Mouse (Mus musculus) left cerebral cortex, adult 2 months (tissue): ENCODE measurements around the gene Mylpf. TPM values are rescaled to one million over a fixed set of nuclear protein-coding genes. Genes with fewer than 3 reads are reported as not detected.

Source experiments
- DNase-seq, 2 experiments: peaks; one replicate each; pipeline ENCODE4 v3.0.0; 2021 to 2022; ENCODE audit warnings: low spot score in 2 of 2, mixed read lengths in 1 of 2; ENCODE audit errors: extremely low spot score in 1 of 2
- H3K27ac ChIP-seq: fragments of 200-600 bp; 2 replicates; pipeline ENCODE4 v1.8.1; 2022
- H3K4me3 ChIP-seq: fragments of 200-600 bp; 2 replicates; pipeline ENCODE4 v1.8.1; 2022
- CTCF ChIP-seq: fragments of 200-600 bp; IDR thresholded peaks from 2 replicates; pipeline ENCODE4 v1.8.1; 2022; ENCODE audit warnings: antibody characterized with exemption, mild to moderate bottlenecking, moderate library complexity
- intact Hi-C: fragments of 180-260 bp; cut with DNase I; formaldehyde crosslinking; loops from one replicate; pipeline ENCODE4 v1.15.1; 2025
- total RNA-seq, 2 experiments: library from RNA; stranded (reverse); gene quantifications; 2 replicates each; pipeline ENCODE4 v1.2.3; 2021

Gene Mylpf
- total RNA-seq, 2 experiments from 2014 or later = 2.7 to 3.3 TPM

GRCm38 (mm10) chr7:127253341-127253740, 44.7 kb downstream of the Mylpf start:
- peak overlapping the region; percentile 52 for H3K4me3 ChIP-seq
- peak overlapping the region; percentile 99 for H3K27ac ChIP-seq
- DNase-seq = no peak
- intact Hi-C loops = no loop called here
- TF ChIP-seq CTCF = no peak

GRCm38 (mm10) chr7:127253821-127254769, 45.4 kb downstream of the Mylpf start:
- intact Hi-C loops = loop anchor here (1.0 kb wide), 1 partner anchor 46 kb away; the partner anchor contains the start of genes Mylpf and Tbc1d10b
- peak overlapping the region; percentile 52 for H3K4me3 ChIP-seq
- H3K27ac ChIP-seq = peak overlapping the region; percentile 99
- peak; percentile 95 to 96 for DNase-seq
- TF ChIP-seq CTCF = no peak

GRCm38 (mm10) chr7:127255008-127255407, 46.3 kb downstream of the Mylpf start:
- no peak overlapping the region; the same call in 1 of the 2 replicates for H3K4me3 ChIP-seq
- intact Hi-C loops = no loop called here
- TF ChIP-seq CTCF = no peak
- H3K27ac ChIP-seq = peak overlapping the region; percentile 99; the same call in 1 of the 2 replicates
- DNase-seq = no peak

- Histone ChIP-seq H3K4me3 (no peak overlapping the region), H3K27ac (no peak overlapping the region)
- intact Hi-C loops = no loop called here
- TF ChIP-seq CTCF = no peak
- no peak for DNase-seq
Measured at GRCm38 (mm10) chr7:127255965-127256364, 47.3 kb downstream of the Mylpf start.

- intact Hi-C loops = no loop called here
- no peak for TF ChIP-seq CTCF
- no peak for DNase-seq
- Histone ChIP-seq H3K4me3 (no peak overlapping the region), H3K27ac (no peak overlapping the region)
Measured at GRCm38 (mm10) chr7:127256518-127256917, 47.8 kb downstream of the Mylpf start.

GRCm38 (mm10) chr7:127259186-127259905, 50.7 kb downstream of the Mylpf start:
- H3K4me3 ChIP-seq = no peak overlapping the region; the same call in 1 of the 2 replicates
- intact Hi-C loops = no loop called here
- no peak for DNase-seq
- H3K27ac ChIP-seq = no peak overlapping the region; the same call in 1 of the 2 replicates
- no peak for TF ChIP-seq CTCF

GRCm38 (mm10) chr7:127260309-127261111, 51.8 kb downstream of the Mylpf start, which contains the start of gene Dctpp1:
Dctpp1 (minus strand) TSS chr7:127260709.
- intact Hi-C loops = loop anchor here (5.0 kb wide), 1 partner anchor 217 kb away; the partner anchor contains the start of gene Fbrs
- DNase-seq = peak; percentile 93 to 97
- TF ChIP-seq CTCF = peak; percentile 85
- Histone ChIP-seq H3K4me3 (peak within 1 kb of the TSS; percentile 79), H3K27ac (peak within 1 kb of the TSS; percentile 79)

GRCm38 (mm10) chr7:127262218-127262961, 53.7 kb downstream of the Mylpf start:
- TF ChIP-seq CTCF = no peak
- Histone ChIP-seq H3K27ac (no peak overlapping the region), H3K4me3 (no peak overlapping the region)
- intact Hi-C loops = loop anchor here (5.0 kb wide), 1 partner anchor 215 kb away; the partner anchor contains the start of gene Fbrs
- no peak for DNase-seq

- intact Hi-C loops = loop anchor here (5.0 kb wide), 1 partner anchor 214 kb away; the partner anchor contains the start of gene Fbrs
- no peak overlapping the region for H3K4me3 ChIP-seq
- DNase-seq = no peak
- no peak overlapping the region for H3K27ac ChIP-seq
- TF ChIP-seq CTCF = no peak
Measured at GRCm38 (mm10) chr7:127263526-127263925, 54.8 kb downstream of the Mylpf start.

Other genes with a start within 250 kb of the Mylpf start
- gene Cdipt, start 233.0 kb upstream of the Mylpf start, total RNA-seq = 100 to 1,000 TPM; 181 to 186 TPM
- gene Cdiptos, start 232.8 kb upstream of the Mylpf start, total RNA-seq = under 1 TPM in 1 of 2 experiments, not detected in 1; 0.52 TPM
- 1 to 10 TPM; 7.2 to 8.3 TPM for gene Mvp, start 194.3 kb upstream of the Mylpf start, total RNA-seq
- gene Pagr1b, start 192.4 kb upstream of the Mylpf start, total RNA-seq = 1 to 10 TPM in 1 of 2 experiments, not detected in 1; 1.2 TPM
- gene Pagr1a, start 191.5 kb upstream of the Mylpf start, total RNA-seq = 10 to 100 TPM; 15.1 to 27.1 TPM
- 10 to 100 TPM; 61.0 to 66.3 TPM for gene Gm42742, start 187.8 kb upstream of the Mylpf start, total RNA-seq
- gene Prrt2, start 187.7 kb upstream of the Mylpf start, total RNA-seq = 100 to 1,000 TPM; 214 to 216 TPM
- 100 to 1,000 TPM; 210 to 221 TPM for gene Maz, start 181.9 kb upstream of the Mylpf start, total RNA-seq
- 1 to 10 TPM; 4.4 to 9.7 TPM for gene Kif22, start 166.4 kb upstream of the Mylpf start, total RNA-seq
- gene Zg16, start 121.6 kb upstream of the Mylpf start, total RNA-seq = not detected
- 1 to 10 TPM; 1.2 TPM for gene AI467606, start 117.5 kb upstream of the Mylpf start, total RNA-seq
- under 1 TPM; 0.28 to 0.32 TPM for gene Qprt, start 86.7 kb upstream of the Mylpf start, total RNA-seq
- under 1 TPM; 0.18 to 0.23 TPM for gene Spn, start 71.1 kb upstream of the Mylpf start, total RNA-seq
- gene Cd2bp2, start 12.8 kb upstream of the Mylpf start, total RNA-seq = 10 to 100 TPM; 77.7 to 80.8 TPM
- 100 to 1,000 TPM in 1 of 2 experiments, 10 to 100 TPM in 1; 91.9 to 110 TPM for gene Tbc1d10b, start 422 bp upstream of the Mylpf start, total RNA-seq
- 10 to 100 TPM; 17.8 to 20.5 TPM for gene Zfp553, start 24.2 kb downstream of the Mylpf start, total RNA-seq
- gene Sept1, start 24.2 kb downstream of the Mylpf start, total RNA-seq = 1 to 10 TPM; 3.5 to 6.4 TPM
- gene Zfp771, start 35.4 kb downstream of the Mylpf start, total RNA-seq = 10 to 100 TPM; 58.8 to 68.6 TPM
- 10 to 100 TPM; 24.1 to 25.9 TPM for gene Dctpp1, start 51.8 kb downstream of the Mylpf start, total RNA-seq
- 10 to 100 TPM; 33.0 to 39.8 TPM for gene Sephs2, start 65.2 kb downstream of the Mylpf start, total RNA-seq
- gene Itgal, start 87.4 kb downstream of the Mylpf start, total RNA-seq = under 1 TPM; 0.37 to 0.59 TPM
- 10 to 100 TPM; 13.4 to 14.3 TPM for gene Zfp768, start 136.7 kb downstream of the Mylpf start, total RNA-seq
- 1 to 10 TPM; 6.5 to 8.1 TPM for gene Zfp747, start 167.2 kb downstream of the Mylpf start, total RNA-seq
- gene 9130019O22Rik, start 178.3 kb downstream of the Mylpf start, total RNA-seq = 1 to 10 TPM; 3.8 to 5.0 TPM
- gene E430018J23Rik, start 184.7 kb downstream of the Mylpf start, total RNA-seq = 1 to 10 TPM; 7.6 to 9.3 TPM
- gene Zfp764, start 197.9 kb downstream of the Mylpf start, total RNA-seq = 1 to 10 TPM; 3.8 to 5.6 TPM
- 10 to 100 TPM; 13.3 to 13.8 TPM for gene Zfp688, start 213.2 kb downstream of the Mylpf start, total RNA-seq
- 1 to 10 TPM; 5.5 to 6.7 TPM for gene Zfp689, start 240.3 kb downstream of the Mylpf start, total RNA-seq